Mouse (Mus musculus) heart, embryonic 14.5 days (tissue): Measurements from ENCODE around the gene Ctnna2. TPM values are rescaled to one million over a fixed set of nuclear protein-coding genes. Genes with fewer than 3 reads are reported as not detected.

ENCODE experiments used
- ATAC-seq: fragments of 200-750 bp; cut with Nextera tagmentation; 2 replicates; pipeline ENCODE4 v1.8.0; 2017; ENCODE audit warnings: low read depth, moderate TSS enrichment; ENCODE audit not compliant: insufficient number of reproducible peaks, insufficient read depth, low FRiP score
- H3K27ac ChIP-seq, 2 experiments: fragments of 200-500 bp in 1 of 2; fragments of 300-500 bp in 1 of 2; sonication (generic) in 1 of 2; replicated peaks in 1 of 2; 2 replicates each; pipeline ENCODE4 v1.5.1; 2012 to 2014; ENCODE audit warnings: low read depth in 2 of 2, low read length in 2 of 2, control low read depth in 1 of 2, mild to moderate bottlenecking in 1 of 2, mixed read lengths in 1 of 2; ENCODE audit not compliant: control insufficient read depth in 1 of 2, insufficient read depth in 1 of 2
- H3K27me3 ChIP-seq: fragments of 300-500 bp; sonication (generic); 2 replicates; pipeline ENCODE4 v1.6.1; 2014; ENCODE audit warnings: mild to moderate bottlenecking, low read length, control low read depth; ENCODE audit not compliant: control insufficient read depth, insufficient read depth
- H3K36me3 ChIP-seq: fragments of 300-500 bp; sonication (generic); 2 replicates; pipeline ENCODE4 v1.6.1; 2014; ENCODE audit warnings: mild to moderate bottlenecking, control low read depth, low read length, mixed read lengths; ENCODE audit not compliant: control insufficient read depth, insufficient read depth
- H3K4me1 ChIP-seq, 2 experiments: fragments of 200-500 bp in 1 of 2; fragments of 300-500 bp in 1 of 2; sonication (generic) in 1 of 2; 2 replicates each; pipeline ENCODE4 v1.6.1; 2012 to 2014; ENCODE audit warnings: low read length in 2 of 2, control low read depth in 1 of 2, mixed read lengths in 1 of 2; ENCODE audit not compliant: control insufficient read depth in 2 of 2, insufficient read depth in 2 of 2
- H3K4me2 ChIP-seq: fragments of 300-500 bp; sonication (generic); 2 replicates; pipeline ENCODE4 v1.6.1; 2014; ENCODE audit warnings: mild to moderate bottlenecking, low read length
- H3K4me3 ChIP-seq, 2 experiments: fragments of 200-500 bp in 1 of 2; fragments of 300-500 bp in 1 of 2; sonication (generic) in 1 of 2; 2 replicates each; pipeline ENCODE4 v1.5.1; 2012 to 2014; ENCODE audit warnings: low read length in 2 of 2, mild to moderate bottlenecking in 2 of 2, control low read depth in 1 of 2, low read depth in 1 of 2, moderate library complexity in 1 of 2; ENCODE audit not compliant: control insufficient read depth in 1 of 2, insufficient read depth in 1 of 2
- H3K9ac ChIP-seq: fragments of 300-500 bp; sonication (generic); 2 replicates; pipeline ENCODE4 v1.6.1; 2014; ENCODE audit warnings: mild to moderate bottlenecking, low read length
- H3K9me3 ChIP-seq: fragments of 300-500 bp; sonication (generic); 2 replicates; pipeline ENCODE4 v1.6.1; 2016; ENCODE audit warnings: low read length, control low read depth; ENCODE audit not compliant: control insufficient read depth
- WGBS: fragments of 180-500 bp; shearing (Covaris S2); extraction: QIAGEN DNeasy Blood & Tissue Kit; methylation state at CpG from one replicate; pipeline ENCODE4 v1.1.7; 2014; 5-methylcytosine and 5-hydroxymethylcytosine counted together
- polyA plus RNA-seq: library from polyadenylated mRNA; unstranded; fragments of >200 nt; fragmentation: Nextera tagmentation; extraction: Ambion mirVana; gene quantifications from 2 replicates; pipeline ENCODE4 v1.2.1, GENCODE M21; 2014

The Ctnna2 gene
- polyA plus RNA-seq, 1 experiment from 2014 or later: 1.8 TPM

GRCm38 (mm10) chr6:77633997-77634396, 345.5 kb downstream of the Ctnna2 start:
- Histone ChIP-seq H3K4me3 (no peak overlapping the region), H3K27me3 (no peaks in the 10 kb centered on the region), H3K4me2 (no peak overlapping the region), H3K4me1 (no peaks in the 10 kb centered on the region), H3K36me3 (no peaks in the 10 kb centered on the region), H3K9ac (no peak overlapping the region), H3K9me3 (no peaks in the 10 kb centered on the region), H3K27ac (no peak overlapping the region)
- WGBS: 27% methylated on average over 9 of the region's 9 CpGs
- no peak for ATAC-seq

- WGBS: 46% methylated on average over 7 of the region's 7 CpGs
- no peak for ATAC-seq
- Histone ChIP-seq H3K9me3 (no peaks in the 10 kb centered on the region), H3K4me3 (no peak overlapping the region), H3K9ac (no peak overlapping the region), H3K36me3 (no peaks in the 10 kb centered on the region), H3K4me1 (no peaks in the 10 kb centered on the region), H3K4me2 (no peak overlapping the region), H3K27me3 (no peaks in the 10 kb centered on the region), H3K27ac (no peak overlapping the region)
Measured at GRCm38 (mm10) chr6:77628573-77629192, 350.8 kb downstream of the Ctnna2 start.

GRCm38 (mm10) chr6:77604642-77605392, 374.7 kb downstream of the Ctnna2 start:
- ATAC-seq: no peak
- Histone ChIP-seq H3K4me3 (no peak overlapping the region), H3K4me2 (no peak overlapping the region), H3K9me3 (no peaks in the 10 kb centered on the region), H3K4me1 (no peaks in the 10 kb centered on the region), H3K27me3 (no peaks in the 10 kb centered on the region), H3K9ac (no peak overlapping the region), H3K36me3 (no peaks in the 10 kb centered on the region), H3K27ac (no peak overlapping the region)
- 86% methylated on average over 14 of the region's 14 CpGs for WGBS

GRCm38 (mm10) chr6:77603914-77604313, 375.6 kb downstream of the Ctnna2 start:
- 33% methylated on average over 1 of the region's 1 CpGs for WGBS
- Histone ChIP-seq H3K4me1 (no peaks in the 10 kb centered on the region), H3K9ac (no peak overlapping the region), H3K4me3 (no peak overlapping the region), H3K4me2 (no peak overlapping the region), H3K9me3 (no peaks in the 10 kb centered on the region), H3K27me3 (no peaks in the 10 kb centered on the region), H3K27ac (no peak overlapping the region), H3K36me3 (no peaks in the 10 kb centered on the region)
- no peak for ATAC-seq

GRCm38 (mm10) chr6:77599244-77599643, 380.3 kb downstream of the Ctnna2 start:
- H3K27ac ChIP-seq: no peak overlapping the region
- no peaks in the 10 kb centered on the region for H3K36me3 ChIP-seq
- H3K27me3 ChIP-seq: no peaks in the 10 kb centered on the region
- no peak overlapping the region for H3K4me2 ChIP-seq
- no peak overlapping the region for H3K9ac ChIP-seq
- H3K4me3 ChIP-seq: no peak overlapping the region
- ATAC-seq: no peak
- H3K9me3 ChIP-seq: no peaks in the 10 kb centered on the region
- WGBS: 54% methylated on average over 2 of the region's 2 CpGs
- H3K4me1 ChIP-seq: no peaks in the 10 kb centered on the region

GRCm38 (mm10) chr6:77582568-77582967, 396.9 kb downstream of the Ctnna2 start:
- no peaks in the 10 kb centered on the region for H3K9me3 ChIP-seq
- no peak overlapping the region for H3K4me3 ChIP-seq
- no peaks in the 10 kb centered on the region for H3K4me1 ChIP-seq
- no peaks in the 10 kb centered on the region for H3K36me3 ChIP-seq
- ATAC-seq: no peak
- no peaks in the 10 kb centered on the region for H3K27me3 ChIP-seq
- 35% methylated on average over 4 of the region's 4 CpGs for WGBS
- no peak overlapping the region for H3K27ac ChIP-seq
- H3K9ac ChIP-seq: no peak overlapping the region
- no peak overlapping the region for H3K4me2 ChIP-seq

- no peaks in the 10 kb centered on the region for H3K27me3 ChIP-seq
- no peaks in the 10 kb centered on the region for H3K9me3 ChIP-seq
- ATAC-seq: no peak
- H3K4me1 ChIP-seq: no peaks in the 10 kb centered on the region
- H3K4me2 ChIP-seq: no peak overlapping the region
- H3K9ac ChIP-seq: no peak overlapping the region
- H3K27ac ChIP-seq: no peak overlapping the region
- H3K36me3 ChIP-seq: no peaks in the 10 kb centered on the region
- no peak overlapping the region for H3K4me3 ChIP-seq
Measured at GRCm38 (mm10) chr6:77580926-77581325, 398.6 kb downstream of the Ctnna2 start.

- no peak overlapping the region for H3K4me2 ChIP-seq
- no peaks in the 10 kb centered on the region for H3K36me3 ChIP-seq
- WGBS: 40% methylated on average over 1 of the region's 1 CpGs
- H3K27me3 ChIP-seq: no peaks in the 10 kb centered on the region
- H3K4me3 ChIP-seq: no peak overlapping the region
- H3K9me3 ChIP-seq: no peaks in the 10 kb centered on the region
- no peak overlapping the region for H3K9ac ChIP-seq
- H3K27ac ChIP-seq: no peak overlapping the region
- no peaks in the 10 kb centered on the region for H3K4me1 ChIP-seq
- no peak for ATAC-seq
Measured at GRCm38 (mm10) chr6:77578612-77579011, 400.9 kb downstream of the Ctnna2 start.
